Mouse (Mus musculus) heart, postnatal 0 days (tissue): ENCODE measurements around the gene Macrod1. TPM values are rescaled to one million over a fixed set of nuclear protein-coding genes. Genes with fewer than 3 reads are reported as not detected.

Experiments used
- ATAC-seq: fragments of 200-750 bp; cut with Nextera tagmentation; 2 replicates; pipeline ENCODE4 v1.8.0; 2017; ENCODE audit warnings: low read depth, moderate number of reproducible peaks, moderate library complexity; ENCODE audit not compliant: insufficient read depth
- DNase-seq: peaks from one replicate; pipeline ENCODE4 v3.0.0-alpha.2; 2016; ENCODE audit warnings: low spot score
- H3K27ac ChIP-seq: fragments of 300-500 bp; sonication (generic); 2 replicates; pipeline ENCODE4 v1.5.1; 2014; ENCODE audit warnings: low read depth, mild to moderate bottlenecking
- H3K27me3 ChIP-seq: fragments of 300-500 bp; sonication (generic); 2 replicates; pipeline ENCODE4 v1.6.1; 2014; ENCODE audit warnings: low read length, mixed read lengths; ENCODE audit not compliant: control insufficient read depth, insufficient read depth
- H3K36me3 ChIP-seq: fragments of 300-500 bp; sonication (generic); replicated peaks from 2 replicates; pipeline ENCODE4 v1.6.1; 2014; ENCODE audit warnings: low read length, mixed read lengths; ENCODE audit not compliant: control insufficient read depth, insufficient read depth
- H3K4me1 ChIP-seq: fragments of 300-500 bp; sonication (generic); 2 replicates; pipeline ENCODE4 v1.6.1; 2014; ENCODE audit warnings: antibody characterized with exemption; ENCODE audit not compliant: control insufficient read depth, insufficient read depth
- H3K4me2 ChIP-seq: fragments of 300-500 bp; sonication (generic); 2 replicates; pipeline ENCODE4 v1.6.1; 2014; ENCODE audit warnings: low read depth, mild to moderate bottlenecking, low read length, moderate library complexity
- H3K4me3 ChIP-seq: fragments of 300-500 bp; sonication (generic); 2 replicates; pipeline ENCODE4 v1.5.1; 2014; ENCODE audit warnings: low read depth, low read length
- H3K9ac ChIP-seq: fragments of 300-500 bp; sonication (generic); replicated peaks from 2 replicates; pipeline ENCODE4 v1.6.1; 2014; ENCODE audit warnings: low read depth, low read length, mixed read lengths
- H3K9me3 ChIP-seq: fragments of 300-500 bp; sonication (generic); replicated peaks from 2 replicates; pipeline ENCODE4 v1.6.1; 2016; ENCODE audit warnings: low read length; ENCODE audit not compliant: control insufficient read depth
- CTCF ChIP-seq: IDR thresholded peaks from 2 replicates; pipeline ENCODE4 v1.5.1; 2016; ENCODE audit warnings: antibody characterized with exemption, control low read depth, low read depth
- EP300 ChIP-seq: IDR thresholded peaks from 2 replicates; pipeline ENCODE4 v1.6.1; 2016; ENCODE audit warnings: antibody characterized with exemption, low read depth
- WGBS: fragments of 180-500 bp; shearing (Covaris S2); extraction: QIAGEN DNeasy Blood & Tissue Kit; methylation state at CpG from one replicate; pipeline ENCODE4 v1.1.7; 2014; 5-methylcytosine and 5-hydroxymethylcytosine counted together
- polyA plus RNA-seq: library from polyadenylated mRNA; unstranded; fragments of >200 nt; fragmentation: Nextera tagmentation; extraction: Ambion mirVana; gene quantifications from 2 replicates; pipeline ENCODE4 v1.2.1, GENCODE M21; 2015
- total RNA-seq: library from RNA; depleted of rRNA; stranded (reverse); fragments of >200 nt; gene quantifications from 2 replicates; pipeline ENCODE4 v1.2.3, GENCODE M21; 2014; ENCODE audit warnings: low replicate concordance

Macrod1 gene
- total and polyA plus RNA-seq, 2 experiments from 2014 or later: 113 to 122 TPM

GRCm38 (mm10) chr19:7034006-7034405 is 22.6 kb upstream of the Macrod1 start:
- 84% methylated on average over 5 of the region's 5 CpGs for WGBS
- ATAC-seq (no peak), DNase-seq (no peak)
- H3K4me1 ChIP-seq: peaks cover 15% of the 10 kb centered on the region
- TF ChIP-seq CTCF (no peak), EP300 (no peak)
- H3K4me3 ChIP-seq: no peak overlapping the region
- no peaks in the 10 kb centered on the region for H3K9me3 ChIP-seq
- H3K9ac ChIP-seq: no peak overlapping the region
- no peaks in the 10 kb centered on the region for H3K27me3 ChIP-seq
- no peak overlapping the region for H3K27ac ChIP-seq
- H3K36me3 ChIP-seq: peaks cover 62% of the 10 kb centered on the region
- H3K4me2 ChIP-seq: no peak overlapping the region

GRCm38 (mm10) chr19:7039088-7039720 is 17.4 kb upstream of the Macrod1 start:
- Histone ChIP-seq H3K27me3 (no peaks in the 10 kb centered on the region), H3K9me3 (no peaks in the 10 kb centered on the region), H3K36me3 (peaks cover 13% of the 10 kb centered on the region), H3K4me2 (peak overlapping the region; percentile 73), H3K9ac (peak overlapping the region; percentile 84), H3K27ac (peak overlapping the region; percentile 84), H3K4me3 (peak overlapping the region; percentile 79), H3K4me1 (peaks cover 20% of the 10 kb centered on the region)
- DNase-seq (peak; percentile 48), ATAC-seq (peak; percentile 10; the same call in 1 of the 2 replicates)
- TF ChIP-seq EP300: no peak
- no peak for TF ChIP-seq CTCF
- 1% methylated on average over 35 of the region's 35 CpGs for WGBS

GRCm38 (mm10) chr19:7039841-7040636 is 16.6 kb upstream of the Macrod1 start, which contains the start of gene Stip1:
TSS of gene Stip1 (minus strand) at chr19:7039967.
- no peaks in the 10 kb centered on the region for H3K27me3 ChIP-seq
- H3K9me3 ChIP-seq: no peaks in the 10 kb centered on the region
- H3K4me2 ChIP-seq: peak within 1 kb of the TSS; percentile 78
- H3K9ac ChIP-seq: peak within 1 kb of the TSS; percentile 84
- DNase-seq (peak; percentile 100), ATAC-seq (peak; percentile 97)
- TF ChIP-seq CTCF: peak; percentile 47
- peak; percentile 70 for TF ChIP-seq EP300
- under 1% methylated on average over 49 of the region's 49 CpGs for WGBS
- H3K27ac ChIP-seq: peak within 1 kb of the TSS; percentile 95
- H3K4me1 ChIP-seq: peaks cover 20% of the 10 kb centered on the region
- H3K4me3 ChIP-seq: peak within 1 kb of the TSS; percentile 79
- peaks cover 6% of the 10 kb centered on the region for H3K36me3 ChIP-seq

GRCm38 (mm10) chr19:7040637-7041130 is 15.9 kb upstream of the Macrod1 start:
- DNase-seq (no peak), ATAC-seq (no peak)
- Histone ChIP-seq H3K27me3 (no peaks in the 10 kb centered on the region), H3K36me3 (peaks cover under 1% of the 10 kb centered on the region; the same call in 1 of the 2 replicates), H3K4me2 (peak overlapping the region; percentile 78), H3K9me3 (no peaks in the 10 kb centered on the region), H3K9ac (peak overlapping the region; percentile 65), H3K4me1 (peaks cover 20% of the 10 kb centered on the region), H3K27ac (peak overlapping the region; percentile 95), H3K4me3 (peak overlapping the region; percentile 62)
- no peak for TF ChIP-seq CTCF
- TF ChIP-seq EP300: no peak
- 22% methylated on average over 13 of the region's 13 CpGs for WGBS

- ATAC-seq (no peak), DNase-seq (no peak)
- 0 out of 2 replicates have a peak overlapping the region, but pooled peaks have one; percentile 65 for H3K9ac ChIP-seq
- H3K27me3 ChIP-seq: no peaks in the 10 kb centered on the region
- peaks cover 20% of the 10 kb centered on the region for H3K4me1 ChIP-seq
- TF ChIP-seq CTCF (no peak), EP300 (no peak)
- no peaks in the 10 kb centered on the region for H3K36me3 ChIP-seq
- no peak overlapping the region for H3K4me3 ChIP-seq
- H3K4me2 ChIP-seq: peak overlapping the region; percentile 78
- no peaks in the 10 kb centered on the region for H3K9me3 ChIP-seq
- H3K27ac ChIP-seq: no peak overlapping the region
- 92% methylated on average over 2 of the region's 2 CpGs for WGBS
Observed at GRCm38 (mm10) chr19:7041171-7041570, 15.4 kb upstream of the Macrod1 start.
